Mouse (Mus musculus): ENCODE results near the gene Ell. TPM values are rescaled to one million over a fixed set of nuclear protein-coding genes. Genes with fewer than 3 reads are reported as not detected.
A peak's percentile ranks its signal among the peaks of the same experiment; 100 is the strongest.
"Not testable (repeated sequence)": the region's sequence is repeated elsewhere in the genome, so short reads cannot be mapped to it uniquely, and the experiment has no call there.

Gene Ell
- polyA plus RNA-seq, 1 experiment from 2014 or later: 13.5 TPM

GRCm38 (mm10) chr8:70562802-70563201 is 23.5 kb downstream of the Ell start:
- no peak for DNase-seq (ENCODE audit: low spot score)

DNA sequence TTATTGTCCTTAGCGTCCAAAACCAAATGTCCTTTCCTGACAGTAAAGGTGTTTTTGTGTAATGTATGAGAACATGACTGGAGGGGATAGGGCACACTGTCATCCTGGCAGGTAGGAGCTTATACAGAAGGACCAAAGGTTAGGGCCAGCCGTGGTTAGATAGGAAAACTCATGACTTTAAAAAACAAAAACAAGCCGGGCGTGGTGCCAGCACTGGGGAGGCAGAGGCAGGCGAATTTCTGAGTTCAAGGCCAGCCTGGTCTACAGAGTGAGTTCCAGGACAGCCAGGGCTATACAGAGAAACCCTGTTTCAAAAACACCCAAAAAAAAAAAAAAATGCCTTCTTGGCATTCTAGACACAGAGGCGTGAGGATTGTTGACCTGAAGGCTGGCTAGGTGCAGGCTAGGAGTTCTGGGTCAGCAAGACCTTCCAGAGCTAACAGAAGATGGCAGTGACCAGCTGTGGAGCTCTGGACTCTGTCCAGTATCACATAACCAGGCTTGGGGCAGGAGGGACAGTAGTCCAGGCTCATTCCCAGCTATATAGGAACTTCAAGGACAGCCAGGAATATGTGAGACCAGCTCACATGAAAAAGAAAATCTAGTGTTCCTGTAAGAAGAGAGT is 24.6 kb downstream of the Ell start:
- DNase-seq (ENCODE audit: low spot score): no peak

- DNase-seq (ENCODE audit: low spot score): peak; percentile 24
These were observed 25.5 kb downstream of the Ell start for GRCm38 (mm10) chr8:70564696-70565235.

DNA sequence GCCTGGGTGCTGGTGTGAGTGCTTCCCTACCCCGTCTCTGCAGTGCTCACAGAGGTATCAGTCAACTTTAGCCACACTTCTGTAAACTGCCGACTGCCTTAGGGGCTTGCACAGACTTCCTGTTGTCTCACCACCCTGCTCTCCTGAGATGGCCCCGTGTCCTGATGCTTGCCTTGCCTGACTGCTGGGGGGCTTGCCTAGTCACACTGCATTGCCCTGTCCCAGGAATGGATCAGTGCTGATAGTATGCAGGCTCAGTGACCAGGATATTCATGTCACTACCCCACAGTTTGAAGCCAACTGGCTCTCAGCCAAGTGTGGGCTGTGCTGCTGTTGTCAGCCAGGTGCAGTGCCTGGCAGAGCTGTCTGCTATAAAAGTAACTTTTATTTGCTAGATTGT is 26.3 kb downstream of the Ell start:
- peak; percentile 55 for DNase-seq (ENCODE audit: low spot score)

- no peak for DNase-seq (ENCODE audit: low spot score)
These were observed 31.1 kb downstream of the Ell start for GRCm38 (mm10) chr8:70570360-70570759.

- no peak for DNase-seq (ENCODE audit: low spot score)
These were observed 31.7 kb downstream of the Ell start for GRCm38 (mm10) chr8:70570990-70571389.

- DNase-seq (ENCODE audit: low spot score): no peak
These were observed 35.0 kb downstream of the Ell start for GRCm38 (mm10) chr8:70574302-70574701.

DNA sequence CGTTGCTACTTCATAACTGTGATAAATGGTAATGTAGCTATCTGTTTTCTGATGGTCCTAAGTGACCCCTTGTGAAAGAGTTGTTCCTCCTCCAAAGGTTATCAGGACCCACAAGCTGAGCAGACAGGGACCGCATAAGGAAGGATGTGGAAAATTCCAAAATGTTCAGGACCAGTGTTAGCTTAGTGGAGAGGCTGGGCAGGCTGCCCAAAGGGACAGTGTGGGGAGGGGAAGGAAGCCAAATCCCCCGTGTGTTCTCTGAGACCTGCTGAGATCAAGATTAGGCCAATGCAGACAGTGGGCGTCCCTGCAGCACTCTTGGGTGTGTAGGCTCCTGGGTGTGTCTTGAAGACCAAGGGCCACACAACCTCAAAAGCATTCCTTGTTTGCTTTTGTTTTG is 35.7 kb downstream of the Ell start:
- no peak for DNase-seq (ENCODE audit: low spot score)

DNA sequence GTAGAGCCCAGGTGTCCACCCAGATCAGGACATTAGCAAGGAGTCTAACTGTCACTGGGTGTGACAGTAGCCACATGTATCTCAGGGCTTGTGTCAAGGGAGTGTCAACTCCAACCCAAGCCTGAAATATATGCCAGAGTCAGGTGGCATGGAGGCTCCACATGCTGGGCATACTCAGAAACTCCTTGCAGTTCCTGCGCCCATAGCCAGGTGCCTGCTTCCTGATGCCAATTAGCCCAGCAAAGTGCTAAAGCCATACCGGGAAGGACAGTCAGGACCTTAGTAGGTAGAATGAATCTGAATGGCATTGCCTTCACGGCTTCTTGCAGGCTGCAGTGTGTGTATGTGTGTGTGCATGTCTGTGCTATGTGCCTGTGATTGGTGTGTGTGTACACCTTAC is 38.0 kb downstream of the Ell start:
- DNase-seq (ENCODE audit: low spot score): no peak

- no peak for DNase-seq (ENCODE audit: low spot score)
These were observed 44.5 kb downstream of the Ell start for GRCm38 (mm10) chr8:70583476-70584387.

DNA sequence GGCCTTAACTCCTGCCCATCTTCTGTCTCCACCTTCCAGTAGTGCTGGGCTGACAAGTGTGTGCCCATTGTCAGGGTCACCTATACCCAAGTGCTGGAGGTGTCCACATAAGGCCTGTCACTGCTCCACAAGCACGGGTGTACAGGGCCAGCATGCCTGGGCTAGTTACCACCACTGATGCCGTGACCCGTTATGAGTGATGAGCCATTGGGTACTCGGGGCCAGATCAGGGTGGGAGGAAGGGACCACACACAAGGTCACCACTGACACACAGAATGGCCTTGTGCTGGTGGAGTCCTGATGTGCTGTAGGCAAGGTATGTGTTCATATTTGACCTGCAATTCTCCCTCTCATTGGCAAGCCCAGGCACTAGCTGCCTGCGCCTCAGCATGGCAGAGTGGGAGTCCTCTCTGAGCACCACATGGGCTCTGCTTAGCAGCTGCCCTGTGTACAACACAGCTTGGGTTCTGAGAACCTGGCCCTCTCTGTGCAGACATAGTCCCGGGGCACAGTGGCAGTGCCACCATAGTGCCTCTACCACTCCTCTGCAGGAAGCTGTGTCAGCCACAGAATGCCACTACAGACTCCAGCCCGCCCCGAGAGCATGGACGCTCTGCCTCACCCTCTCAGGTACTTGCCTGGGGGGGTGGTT is 45.5 kb downstream of the Ell start:
- DNase-seq (ENCODE audit: low spot score): no peak

- DNase-seq (ENCODE audit: low spot score): peak; percentile 59
These were observed 46.0 kb downstream of the Ell start for GRCm38 (mm10) chr8:70585258-70585652.

- not testable (repeated sequence) for DNase-seq (ENCODE audit: low spot score)
These were observed 48.7 kb downstream of the Ell start for GRCm38 (mm10) chr8:70587955-70588354.

DNA sequence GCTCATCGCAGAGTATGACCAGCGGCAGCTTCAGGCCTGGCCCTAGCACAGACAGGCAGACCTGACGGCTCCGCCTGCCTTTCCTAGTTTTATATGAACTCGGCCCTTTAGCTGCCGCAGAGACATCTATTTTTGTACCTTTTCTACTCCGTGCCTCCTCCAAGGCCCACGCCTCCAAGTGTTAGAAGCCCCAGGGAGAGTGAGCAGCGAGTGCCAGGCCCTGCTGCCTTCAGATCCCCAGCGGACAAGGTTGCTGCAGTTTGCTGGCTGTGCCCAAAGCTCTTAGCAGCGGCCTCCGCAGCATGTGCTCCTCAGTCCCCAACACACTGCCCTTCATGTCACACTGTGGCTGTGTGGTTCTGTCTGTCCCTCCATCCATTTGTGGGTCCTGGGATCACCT is 52.3 kb downstream of the Ell start:
- DNase-seq (ENCODE audit: low spot score): no peak

GRCm38 (mm10) chr8:70593173-70593572 is 53.9 kb downstream of the Ell start:
- no peak for DNase-seq (ENCODE audit: low spot score)

GRCm38 (mm10) chr8:70593961-70594609 is 54.8 kb downstream of the Ell start, which contains the start of gene Isyna1:
TSS of gene Isyna1 (plus strand) at chr8:70594373.
- DNase-seq (ENCODE audit: low spot score): peak; percentile 94

- DNase-seq (ENCODE audit: low spot score): peak; percentile 32
These were observed 55.6 kb downstream of the Ell start for GRCm38 (mm10) chr8:70594621-70595564.

DNA sequence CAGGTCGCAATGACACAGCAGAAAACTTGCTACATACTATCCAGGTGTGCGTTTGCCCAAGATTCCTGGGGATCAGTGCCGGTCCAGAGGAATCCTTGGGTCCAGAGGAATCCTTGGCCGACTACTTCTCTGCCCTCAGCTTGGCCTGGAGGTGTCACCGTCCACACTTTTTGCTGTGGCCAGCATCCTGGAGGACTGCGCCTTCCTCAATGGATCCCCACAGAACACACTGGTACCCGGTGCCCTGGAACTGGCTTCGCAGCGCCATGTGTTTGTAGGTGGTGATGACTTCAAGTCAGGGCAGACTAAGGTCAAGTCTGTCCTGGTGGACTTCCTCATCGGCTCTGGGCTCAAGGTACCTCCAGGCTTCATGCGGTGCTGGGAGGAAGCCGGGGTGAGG is 56.6 kb downstream of the Ell start:
- no peak for DNase-seq (ENCODE audit: low spot score)

- DNase-seq (ENCODE audit: low spot score): no peak
These were observed 57.0 kb downstream of the Ell start for GRCm38 (mm10) chr8:70596216-70596615.

GRCm38 (mm10) chr8:70596775-70597416 is 57.6 kb downstream of the Ell start:
- DNase-seq (ENCODE audit: low spot score): no peak

Measured in thymus, postnatal 0 days (tissue).